Mouse (Mus musculus) spleen, adult 2 months (tissue): ENCODE results near the gene Srcap.

Source experiments
- CTCF ChIP-seq: fragments of 200-500 bp; IDR thresholded peaks from 2 replicates; pipeline ENCODE4 v1.5.1; 2011; ENCODE audit warnings: mild to moderate bottlenecking, inconsistent platforms; ENCODE audit not compliant: insufficient read depth, insufficient read length, insufficient replicate concordance; ENCODE audit errors: extremely low read depth
- POLR2A ChIP-seq: fragments of 200-500 bp; IDR thresholded peaks from 2 replicates; pipeline ENCODE4 v1.6.1; 2011; ENCODE audit warnings: low read depth, low read length, inconsistent platforms

GRCm38 (mm10) chr7:127602903-127603302, 91.1 kb downstream of the Srcap start:
- no peak for TF ChIP-seq CTCF
- TF ChIP-seq POLR2A = no peak
